Comparison of ENCODE assay signal across 22 mouse cellular contexts in the genomic region with DNA sequence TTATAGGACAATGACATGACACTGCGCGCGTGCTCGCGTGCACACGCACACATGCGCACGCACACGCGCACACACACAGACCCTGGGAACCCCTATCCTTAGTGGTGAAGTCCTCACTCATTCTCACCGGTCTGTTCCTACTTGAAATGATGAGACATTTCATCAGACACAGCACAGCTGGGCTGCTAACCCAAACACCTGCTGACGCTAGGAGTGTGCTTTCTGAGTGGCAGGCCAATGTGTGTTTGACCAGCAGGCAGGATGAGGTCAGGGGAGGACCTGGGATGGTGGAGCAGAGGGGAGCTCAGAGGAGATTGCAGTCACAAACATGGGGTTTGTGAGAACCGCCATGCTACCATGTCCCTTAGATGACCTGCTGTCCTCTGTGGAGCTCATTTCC. TPM values are rescaled to one million over a fixed set of nuclear protein-coding genes. Genes with fewer than 3 reads are reported as not detected.
"Had no signal": no experiment of that assay in that cellular context is flagged by ENCODE, and none has a peak within 500 bp of the region (broad histone marks: within the 10 kb centered on the region; RNA-seq: fewer than 3 reads in every experiment).

No protein-coding gene starts in this region.

- DNase-seq: lung, adult 2 months; lung, postnatal 14 days; midbrain, embryonic 14.5 days; retina, postnatal 1 day; right cerebral cortex, adult 18-20 months; right cerebral cortex, postnatal 25 days; right cerebral cortex, postnatal 4 days; spleen, adult 18-20 months; thymus, adult 2 months; thymus, postnatal 25 days; thymus, postnatal 4 days had no signal

- H3K9me3 ChIP-seq: lung, embryonic 15.5 days; midbrain, embryonic 10.5 days; midbrain, embryonic 12.5 days; neural tube, embryonic 12.5 days; stomach, embryonic 15.5 days had no signal

- H3K4me1 ChIP-seq: lung, embryonic 15.5 days had no signal

- ATAC-seq: lung, postnatal 0 days; midbrain, embryonic 16.5 days had no signal

- H3K36me3 ChIP-seq: lung, embryonic 15.5 days; midbrain, embryonic 12.5 days; stomach, embryonic 15.5 days had no signal

- H3K4me3 ChIP-seq: lung, embryonic 15.5 days; midbrain, embryonic 10.5 days; midbrain, embryonic 12.5 days; neural tube, embryonic 12.5 days; stomach, embryonic 15.5 days had no signal

- H3K4me2 ChIP-seq: lung, embryonic 15.5 days; midbrain, embryonic 12.5 days; neural tube, embryonic 12.5 days; stomach, embryonic 15.5 days had no signal

- H3K9ac ChIP-seq: liver, embryonic 14.5 days; lung, embryonic 15.5 days; midbrain, embryonic 12.5 days; neural tube, embryonic 12.5 days; stomach, embryonic 15.5 days had no signal

- H3K27me3 ChIP-seq: lung, embryonic 15.5 days; midbrain, embryonic 12.5 days; neural tube, embryonic 12.5 days; stomach, embryonic 15.5 days had no signal

- H3K27ac ChIP-seq: liver, embryonic 14.5 days; lung, embryonic 15.5 days; midbrain, embryonic 10.5 days; midbrain, embryonic 12.5 days; neural tube, embryonic 12.5 days; stomach, embryonic 15.5 days; stomach, postnatal 0 days had no signal

RNA-seq across cellular contexts. Expression of gene Wnt4, which starts 22.9 kb away (rescaled TPM):
- total RNA-seq: megakaryocyte-erythroid progenitor cell, adult 5-6 weeks; neutrophil, adult 5-6 weeks had no signal
